Mouse (Mus musculus) B cell, adult 62 days (primary cell): Measurements from ENCODE around the gene Cwc15. TPM values are rescaled to one million over a fixed set of nuclear protein-coding genes. Genes with fewer than 3 reads are reported as not detected.

Source experiments
- total RNA-seq: library from RNA; stranded (reverse); gene quantifications from 4 replicates; pipeline ENCODE4 v1.2.4, GENCODE M21; 2023

The Cwc15 gene
- 102 to 114 TPM (median 107 TPM) in 4 replicates for total RNA-seq

DNA sequence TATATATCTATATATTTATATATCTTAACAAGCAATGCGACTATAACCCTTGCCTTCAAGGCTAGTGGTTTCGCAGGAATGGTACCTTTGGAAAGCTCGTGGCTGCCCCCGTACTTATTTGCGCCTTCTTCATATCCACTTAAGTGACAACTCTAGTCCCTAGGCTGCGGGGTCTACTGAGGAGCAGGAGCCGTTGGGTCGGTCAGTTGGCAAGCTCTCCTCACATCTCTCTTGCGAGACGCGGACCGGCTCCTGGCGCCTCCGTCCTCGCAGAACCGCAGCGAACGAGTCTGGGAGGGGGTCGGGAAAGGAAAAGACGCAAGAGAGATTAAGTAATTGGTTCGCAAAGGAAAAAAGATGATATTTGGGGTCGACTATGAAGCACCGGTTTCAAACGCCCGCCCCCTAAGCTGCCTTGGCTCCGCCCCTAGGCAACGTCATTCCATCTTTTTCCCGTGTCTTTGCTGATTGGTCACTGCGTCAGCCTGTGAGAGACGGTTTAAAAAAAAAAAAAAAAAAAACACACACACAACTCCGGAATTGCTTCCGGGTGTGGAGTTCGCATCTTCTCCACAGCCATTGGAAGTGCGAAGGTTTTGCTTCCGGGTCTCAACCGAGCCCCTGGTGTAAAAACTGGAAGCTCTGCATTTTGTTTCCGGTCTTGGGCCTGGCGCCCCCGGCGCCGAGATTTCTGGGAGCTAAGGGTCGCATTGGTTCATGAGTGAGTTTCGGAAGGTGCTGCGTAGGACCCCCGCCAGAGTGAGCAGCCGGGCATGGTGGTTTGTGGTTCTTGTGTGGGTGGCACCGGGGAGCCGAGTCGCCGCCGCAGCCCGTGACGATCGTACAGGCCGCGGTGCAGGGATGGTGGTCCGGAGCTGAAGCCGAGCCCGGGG, at the start of gene Cwc15, which contains the start of gene Kdm4d:
TSS of gene Cwc15 (plus strand) at position 595 of the 893 bp plus-strand sequence.
TSS of gene Kdm4d (minus strand) at position 460 of the 893 bp plus-strand sequence.

Other genes starting within 250 kb of the Cwc15 start
- 173 to 185 TPM (median 179 TPM) in 4 replicates for gene Sesn3, start 225.6 kb upstream of the Cwc15 start, total RNA-seq
- 8.8 to 12.0 TPM (median 9.8 TPM) in 4 replicates for gene Endod1, start 119.1 kb upstream of the Cwc15 start, total RNA-seq
- gene Kdm4d, start 135 bp upstream of the Cwc15 start, total RNA-seq = 0.78 to 2.0 TPM (median 1.3 TPM) in 4 replicates
- gene Amotl1, start 144.4 kb downstream of the Cwc15 start, total RNA-seq = 0.06 to 0.56 TPM (median 0.06 TPM) in 3 of 4 replicates, not detected in the other
- not detected in 4 replicates for gene Piwil4, start 240.1 kb downstream of the Cwc15 start, total RNA-seq